Mouse (Mus musculus) C2C12 (cell line): ENCODE data around the gene Dus1l.

Experiments used
- CTCF ChIP-seq: IDR thresholded peaks from one replicate; pipeline ENCODE4 v1.5.1; 2011; ENCODE audit not compliant: control insufficient read depth, insufficient read depth, insufficient read length
- FOSL1 ChIP-seq: IDR thresholded peaks from one replicate; pipeline ENCODE4 v1.8.0; 2011; ENCODE audit warnings: mild to moderate bottlenecking, low read length; ENCODE audit not compliant: poor library complexity, insufficient read depth, severe bottlenecking

- TF ChIP-seq CTCF: no peak
- no peak for TF ChIP-seq FOSL1
These were observed 34.5 kb upstream of the Dus1l start for GRCm38 (mm10) chr11:120830686-120831085.
